Mouse (Mus musculus) lung, adult 2 months (tissue): Measurements from ENCODE around the gene Gemin4.

Source experiments
- CTCF ChIP-seq: fragments of 200-500 bp; IDR thresholded peaks from 2 replicates; pipeline ENCODE4 v1.5.1; 2011; ENCODE audit warnings: mild to moderate bottlenecking, low read length, control low read depth; ENCODE audit not compliant: insufficient read depth
- POLR2A ChIP-seq: fragments of 200-500 bp; IDR thresholded peaks from 2 replicates; pipeline ENCODE4 v1.6.1; 2011; ENCODE audit warnings: low read depth, mild to moderate bottlenecking, control low read depth, low read length, borderline replicate concordance; ENCODE audit errors: extremely low read depth

GRCm38 (mm10) chr11:76206793-76207192, 10.7 kb downstream of the Gemin4 start:
- TF ChIP-seq CTCF (no peak), POLR2A (no peak)
